Mouse (Mus musculus): ENCODE results near the gene Olfr263. TPM values are rescaled to one million over a fixed set of nuclear protein-coding genes. Genes with fewer than 3 reads are reported as not detected.

The Olfr263 gene
- polyA plus RNA-seq, 1 experiment from 2014 or later = not detected

- 1% methylated on average over 27 of the region's 27 CpGs for WGBS
- no peaks in the 10 kb centered on the region for H3K27me3 ChIP-seq (ENCODE audit: control insufficient read depth, insufficient read depth, low read length)
- peak overlapping the region; percentile 42; the same call in 1 of the 2 replicates for H3K9ac ChIP-seq (replicated peaks; ENCODE audit: low read depth, low read length)
- H3K4me3 ChIP-seq (ENCODE audit: low read depth, low read length) = peak overlapping the region; percentile 64
- no peaks in the 10 kb centered on the region for H3K36me3 ChIP-seq (ENCODE audit: control insufficient read depth, insufficient read depth, low read length)
- peak overlapping the region; percentile 72; the same call in 1 of the 2 replicates for H3K27ac ChIP-seq (ENCODE audit: low read length)
- H3K4me1 ChIP-seq (ENCODE audit: control insufficient read depth, insufficient read depth, low read length) = peaks cover 5% of the 10 kb centered on the region; the same call in 1 of the 2 replicates
- peak overlapping the region; percentile 94 for H3K4me2 ChIP-seq (replicated peaks; ENCODE audit: low read depth, low read length)
- H3K9me3 ChIP-seq (ENCODE audit: control insufficient read depth, low read depth, low read length) = no peaks in the 10 kb centered on the region
- peak; percentile 57; the same call in 1 of the 2 replicates for ATAC-seq (ENCODE audit: insufficient number of reproducible peaks, insufficient read depth, low FRiP score, low read depth)
Observed at GRCm38 (mm10) chr13:21166936-21167909, 37.8 kb downstream of the Olfr263 start.

DNA sequence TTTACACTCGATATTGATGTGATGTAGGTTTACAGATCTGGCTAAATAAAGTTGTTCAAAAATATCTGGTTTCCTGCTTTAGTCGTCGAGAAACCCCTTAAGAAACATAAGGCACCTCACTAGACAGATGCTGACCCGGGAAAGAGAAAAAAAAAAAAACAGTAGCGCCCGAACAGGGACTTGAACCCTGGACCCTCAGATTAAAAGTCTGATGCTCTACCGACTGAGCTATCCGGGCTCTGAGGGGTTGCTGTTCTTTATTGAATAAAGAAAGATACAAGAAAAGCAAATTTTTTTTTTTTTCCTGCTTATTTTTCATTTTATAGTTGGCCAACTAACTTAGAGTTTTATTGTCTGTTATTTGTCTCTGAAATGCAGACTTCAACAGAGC, 38.5 kb downstream of the Olfr263 start:
- H3K27ac ChIP-seq (ENCODE audit: low read length) = no peak overlapping the region
- peaks cover 5% of the 10 kb centered on the region; the same call in 1 of the 2 replicates for H3K4me1 ChIP-seq (ENCODE audit: control insufficient read depth, insufficient read depth, low read length)
- 0 out of 2 replicates have a peak, but pooled peaks have one; percentile 24 for ATAC-seq (ENCODE audit: insufficient number of reproducible peaks, insufficient read depth, low FRiP score, low read depth)
- peak overlapping the region; percentile 64 for H3K4me3 ChIP-seq (ENCODE audit: low read depth, low read length)
- H3K36me3 ChIP-seq (ENCODE audit: control insufficient read depth, insufficient read depth, low read length) = no peaks in the 10 kb centered on the region
- H3K27me3 ChIP-seq (ENCODE audit: control insufficient read depth, insufficient read depth, low read length) = no peaks in the 10 kb centered on the region
- H3K9me3 ChIP-seq (ENCODE audit: control insufficient read depth, low read depth, low read length) = no peaks in the 10 kb centered on the region
- 0% methylated on average over 8 of the region's 8 CpGs for WGBS
- H3K9ac ChIP-seq (replicated peaks; ENCODE audit: low read depth, low read length) = peak overlapping the region; percentile 25; the same call in 1 of the 2 replicates
- peak overlapping the region; percentile 94 for H3K4me2 ChIP-seq (replicated peaks; ENCODE audit: low read depth, low read length)

DNA sequence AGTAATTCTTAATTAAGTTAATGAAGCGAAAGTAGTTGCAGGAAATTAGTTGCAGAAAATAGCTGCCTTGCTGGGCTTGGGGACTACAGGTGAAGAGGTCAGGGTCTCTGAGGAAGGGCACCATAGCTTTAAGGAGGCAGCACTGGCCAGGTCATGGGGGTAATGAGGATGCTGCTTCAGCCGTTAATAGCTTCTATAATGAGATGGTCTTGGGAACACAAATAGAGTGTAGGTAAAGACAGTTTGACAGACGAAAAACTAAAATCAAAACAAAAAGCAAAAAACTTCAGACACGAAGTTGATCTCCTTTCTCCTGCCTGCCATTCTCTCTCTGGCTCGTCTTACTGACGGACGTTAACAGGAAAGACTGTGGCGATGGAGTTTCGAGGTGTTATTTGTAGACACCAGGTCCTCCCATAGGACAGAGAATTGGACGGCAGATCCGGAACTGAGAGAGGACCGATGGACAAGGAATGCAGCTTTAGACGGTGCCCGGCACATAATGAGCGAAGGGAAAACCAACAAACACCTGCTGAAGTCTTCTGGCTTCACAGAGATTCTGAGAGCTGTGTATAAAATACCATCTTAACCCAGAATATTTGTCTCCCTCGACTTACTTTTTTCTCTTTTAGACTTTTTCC, 39.1 kb downstream of the Olfr263 start:
- no peak for ATAC-seq (ENCODE audit: insufficient number of reproducible peaks, insufficient read depth, low FRiP score, low read depth)
- WGBS = 1% methylated on average over 16 of the region's 16 CpGs
- no peaks in the 10 kb centered on the region for H3K36me3 ChIP-seq (ENCODE audit: control insufficient read depth, insufficient read depth, low read length)
- H3K9ac ChIP-seq (replicated peaks; ENCODE audit: low read depth, low read length) = peak overlapping the region; percentile 25; the same call in 1 of the 2 replicates
- H3K4me3 ChIP-seq (ENCODE audit: low read depth, low read length) = peak overlapping the region; percentile 64
- no peaks in the 10 kb centered on the region for H3K9me3 ChIP-seq (ENCODE audit: control insufficient read depth, low read depth, low read length)
- peak overlapping the region; percentile 15; the same call in 1 of the 2 replicates for H3K27ac ChIP-seq (ENCODE audit: low read length)
- H3K4me1 ChIP-seq (ENCODE audit: control insufficient read depth, insufficient read depth, low read length) = peaks cover 5% of the 10 kb centered on the region; the same call in 1 of the 2 replicates
- H3K27me3 ChIP-seq (ENCODE audit: control insufficient read depth, insufficient read depth, low read length) = no peaks in the 10 kb centered on the region
- peak overlapping the region; percentile 94 for H3K4me2 ChIP-seq (replicated peaks; ENCODE audit: low read depth, low read length)

- Histone ChIP-seq H3K9me3 (ENCODE audit: control insufficient read depth, low read depth, low read length) (no peaks in the 10 kb centered on the region), H3K27me3 (ENCODE audit: control insufficient read depth, insufficient read depth, low read length) (no peaks in the 10 kb centered on the region), H3K4me1 (ENCODE audit: control insufficient read depth, insufficient read depth, low read length) (peaks cover 5% of the 10 kb centered on the region; the same call in 1 of the 2 replicates), H3K4me3 (ENCODE audit: low read depth, low read length) (peak overlapping the region; percentile 64), H3K4me2 (replicated peaks; ENCODE audit: low read depth, low read length) (peak overlapping the region; percentile 94), H3K9ac (replicated peaks; ENCODE audit: low read depth, low read length) (no peak overlapping the region), H3K36me3 (ENCODE audit: control insufficient read depth, insufficient read depth, low read length) (no peaks in the 10 kb centered on the region), H3K27ac (ENCODE audit: low read length) (no peak overlapping the region)
- ATAC-seq (ENCODE audit: insufficient number of reproducible peaks, insufficient read depth, low FRiP score, low read depth) = no peak
- 3% methylated on average over 14 of the region's 14 CpGs for WGBS
Observed at GRCm38 (mm10) chr13:21169121-21169656, 39.8 kb downstream of the Olfr263 start.

GRCm38 (mm10) chr13:21169657-21170430, 40.4 kb downstream of the Olfr263 start:
- Histone ChIP-seq H3K36me3 (ENCODE audit: control insufficient read depth, insufficient read depth, low read length) (no peaks in the 10 kb centered on the region), H3K9me3 (ENCODE audit: control insufficient read depth, low read depth, low read length) (no peaks in the 10 kb centered on the region), H3K4me1 (ENCODE audit: control insufficient read depth, insufficient read depth, low read length) (peaks cover 5% of the 10 kb centered on the region; the same call in 1 of the 2 replicates), H3K4me2 (replicated peaks; ENCODE audit: low read depth, low read length) (peak overlapping the region; percentile 94), H3K9ac (replicated peaks; ENCODE audit: low read depth, low read length) (no peak overlapping the region), H3K27me3 (ENCODE audit: control insufficient read depth, insufficient read depth, low read length) (no peaks in the 10 kb centered on the region), H3K27ac (ENCODE audit: low read length) (peak overlapping the region; percentile 55; the same call in 1 of the 2 replicates), H3K4me3 (ENCODE audit: low read depth, low read length) (peak overlapping the region; percentile 64)
- peak; percentile 81 for ATAC-seq (ENCODE audit: insufficient number of reproducible peaks, insufficient read depth, low FRiP score, low read depth)
- under 1% methylated on average over 39 of the region's 39 CpGs for whole genome bisulfite sequencing

DNA sequence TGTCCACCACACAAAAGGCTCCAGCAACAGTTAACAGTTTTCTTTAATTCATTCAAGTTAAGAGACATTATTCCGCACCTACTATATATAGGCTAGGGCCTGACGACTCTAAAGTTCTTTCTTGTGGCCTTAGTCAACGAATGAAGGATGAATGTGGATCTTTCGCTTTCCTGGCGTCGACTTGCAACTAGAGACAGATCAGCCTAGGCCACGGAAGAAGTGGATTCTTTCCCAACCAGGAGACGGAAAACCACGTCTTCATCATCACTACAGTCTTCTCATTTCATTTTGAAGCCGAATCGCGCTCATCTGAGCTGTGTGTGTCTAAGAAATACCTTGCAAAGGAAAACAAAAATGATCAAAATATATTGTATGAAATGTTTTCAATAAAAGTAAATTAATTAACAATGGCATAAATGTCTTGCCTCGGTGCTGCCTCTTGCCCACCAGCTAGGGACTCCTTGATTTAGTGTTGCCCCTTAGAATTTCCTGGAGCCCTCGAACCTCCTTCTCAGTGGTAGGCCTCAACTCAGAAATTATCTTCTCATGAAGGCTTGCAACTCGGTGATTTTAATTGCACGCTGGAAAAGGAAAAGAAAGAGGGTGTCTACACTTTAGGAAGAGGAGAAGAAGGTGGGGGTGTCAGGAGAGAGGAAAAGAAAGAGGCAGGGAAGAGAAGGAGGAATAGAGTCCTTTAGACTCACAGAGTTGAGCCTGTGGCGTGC, 41.2 kb downstream of the Olfr263 start:
- no peaks in the 10 kb centered on the region for H3K9me3 ChIP-seq (ENCODE audit: control insufficient read depth, low read depth, low read length)
- H3K4me3 ChIP-seq (ENCODE audit: low read depth, low read length) = peak overlapping the region; percentile 64
- 53% methylated on average over 17 of the region's 17 CpGs for WGBS
- no peaks in the 10 kb centered on the region for H3K27me3 ChIP-seq (ENCODE audit: control insufficient read depth, insufficient read depth, low read length)
- peak overlapping the region; percentile 50 for H3K4me2 ChIP-seq (replicated peaks; ENCODE audit: low read depth, low read length)
- H3K36me3 ChIP-seq (ENCODE audit: control insufficient read depth, insufficient read depth, low read length) = no peaks in the 10 kb centered on the region
- peaks cover 5% of the 10 kb centered on the region; the same call in 1 of the 2 replicates for H3K4me1 ChIP-seq (ENCODE audit: control insufficient read depth, insufficient read depth, low read length)
- ATAC-seq (ENCODE audit: insufficient number of reproducible peaks, insufficient read depth, low FRiP score, low read depth) = no peak
- H3K27ac ChIP-seq (ENCODE audit: low read length) = no peak overlapping the region
- H3K9ac ChIP-seq (replicated peaks; ENCODE audit: low read depth, low read length) = no peak overlapping the region

DNA sequence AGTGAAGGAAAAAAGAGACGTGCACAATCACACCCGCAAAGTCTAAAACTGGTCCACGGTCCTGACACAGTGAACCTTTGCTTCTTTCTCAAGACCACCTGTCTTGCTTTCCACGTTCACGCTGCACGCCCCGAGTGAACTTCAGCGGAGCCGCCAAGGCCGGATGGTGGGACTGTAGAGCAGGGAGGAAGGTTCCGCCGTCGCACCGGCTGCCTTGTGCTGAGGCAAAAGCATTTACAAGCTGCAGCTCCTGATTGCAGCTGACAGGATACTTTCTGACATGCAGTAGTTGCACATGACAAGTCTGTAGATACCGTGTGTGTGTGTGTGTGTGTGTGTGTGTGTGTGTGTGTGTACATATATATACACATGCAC, 41.7 kb downstream of the Olfr263 start:
- no peaks in the 10 kb centered on the region for H3K36me3 ChIP-seq (ENCODE audit: control insufficient read depth, insufficient read depth, low read length)
- peak overlapping the region; percentile 50 for H3K4me2 ChIP-seq (replicated peaks; ENCODE audit: low read depth, low read length)
- no peaks in the 10 kb centered on the region for H3K9me3 ChIP-seq (ENCODE audit: control insufficient read depth, low read depth, low read length)
- H3K4me1 ChIP-seq (ENCODE audit: control insufficient read depth, insufficient read depth, low read length) = peaks cover 5% of the 10 kb centered on the region; the same call in 1 of the 2 replicates
- H3K27me3 ChIP-seq (ENCODE audit: control insufficient read depth, insufficient read depth, low read length) = no peaks in the 10 kb centered on the region
- H3K27ac ChIP-seq (ENCODE audit: low read length) = no peak overlapping the region
- H3K9ac ChIP-seq (replicated peaks; ENCODE audit: low read depth, low read length) = no peak overlapping the region
- H3K4me3 ChIP-seq (ENCODE audit: low read depth, low read length) = peak overlapping the region; percentile 40
- ATAC-seq (ENCODE audit: insufficient number of reproducible peaks, insufficient read depth, low FRiP score, low read depth) = no peak
- WGBS = 11% methylated on average over 15 of the region's 15 CpGs
